Mouse (Mus musculus) cerebellum, adult 2 months (tissue): ENCODE data around the gene Hemgn.

ENCODE experiments used
- CTCF ChIP-seq: fragments of 200-500 bp; IDR thresholded peaks from 2 replicates; pipeline ENCODE4 v1.5.1; 2011; ENCODE audit warnings: low read depth, mild to moderate bottlenecking, control low read depth, low read length, moderate library complexity, borderline replicate concordance; ENCODE audit not compliant: insufficient read depth
- POLR2A ChIP-seq: fragments of 200-500 bp; IDR thresholded peaks from 2 replicates; pipeline ENCODE4 v1.6.1; 2011; ENCODE audit warnings: low read length, control low read depth, borderline replicate concordance; ENCODE audit not compliant: insufficient read depth

DNA sequence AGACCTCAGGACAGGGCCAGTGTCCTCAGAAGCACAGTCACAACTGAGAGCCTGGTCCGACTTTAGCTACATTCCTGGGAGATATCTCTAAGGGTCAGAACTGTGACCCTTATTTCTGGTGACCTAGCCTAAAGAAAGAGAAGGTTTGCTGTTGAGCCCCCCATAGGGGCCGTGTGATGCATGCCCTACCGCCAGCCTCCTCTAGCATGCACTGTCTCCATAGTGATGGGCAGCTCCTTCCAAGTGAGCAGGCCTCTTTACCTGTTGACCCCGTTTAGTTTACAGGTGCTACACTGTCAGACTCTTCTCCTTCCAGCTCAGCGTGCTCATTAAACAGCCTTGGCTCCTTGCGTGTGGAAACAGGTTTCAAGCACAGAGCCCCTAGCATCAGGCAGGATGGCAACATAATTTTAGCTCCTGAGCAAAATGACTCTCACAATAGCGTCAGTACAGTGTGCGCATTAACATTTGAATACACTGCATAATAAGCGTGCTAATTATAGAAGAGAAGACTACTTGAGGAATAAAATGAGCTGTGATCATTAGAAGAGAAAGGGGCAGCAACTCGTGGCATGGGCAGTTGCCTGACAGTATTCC lies 15.7 kb upstream of the Hemgn start:
- no peak for TF ChIP-seq POLR2A
- no peak for TF ChIP-seq CTCF
